Mouse (Mus musculus) cerebellum, adult 11-12 months (tissue): ENCODE measurements around the gene Asb14.
"Not testable (repeated sequence)": the region's sequence is repeated elsewhere in the genome, so short reads cannot be mapped to it uniquely, and the experiment has no call there.

ENCODE experiments used
- DNase-seq: peaks from one replicate; pipeline ENCODE4 v3.0.0; 2022

The Asb14 gene

GRCm38 (mm10) chr14:26894392-26894791, at the start of gene Asb14:
Gene Asb14, plus strand, starts transcription at chr14:26894557.
- no peak for DNase-seq

- DNase-seq, result no peak
These were observed 41.3 kb upstream of the Asb14 start for GRCm38 (mm10) chr14:26853053-26853452.

GRCm38 (mm10) chr14:26854066-26854465, 40.3 kb upstream of the Asb14 start:
- DNase-seq, result no peak

- no peak for DNase-seq
These were observed 36.0 kb upstream of the Asb14 start for GRCm38 (mm10) chr14:26858364-26858763.

GRCm38 (mm10) chr14:26859024-26859423, 35.3 kb upstream of the Asb14 start:
- DNase-seq, result no peak

- DNase-seq, result no peak
These were observed 27.0 kb upstream of the Asb14 start for GRCm38 (mm10) chr14:26867356-26867755.

GRCm38 (mm10) chr14:26868299-26868698, 26.1 kb upstream of the Asb14 start:
- no peak for DNase-seq

- no peak for DNase-seq
These were observed 15.6 kb upstream of the Asb14 start for GRCm38 (mm10) chr14:26878756-26879155.

- DNase-seq, result no peak
These were observed 14.4 kb upstream of the Asb14 start for GRCm38 (mm10) chr14:26879976-26880375.

- DNase-seq, result no peak
These were observed 12.7 kb upstream of the Asb14 start for GRCm38 (mm10) chr14:26881700-26882099.

- no peak for DNase-seq
These were observed 7.1 kb upstream of the Asb14 start for GRCm38 (mm10) chr14:26887244-26887643.

- no peak for DNase-seq
These were observed 3.6 kb upstream of the Asb14 start for GRCm38 (mm10) chr14:26890777-26891176.

- DNase-seq, result no peak
These were observed 5.1 kb downstream of the Asb14 start for GRCm38 (mm10) chr14:26899490-26899889.

GRCm38 (mm10) chr14:26900893-26901292, 6.5 kb downstream of the Asb14 start:
- no peak for DNase-seq

GRCm38 (mm10) chr14:26907401-26907800, 13.0 kb downstream of the Asb14 start:
- DNase-seq, result no peak

GRCm38 (mm10) chr14:26910461-26910860, 16.1 kb downstream of the Asb14 start:
- DNase-seq, result not testable (repeated sequence)

GRCm38 (mm10) chr14:26911201-26911600, 16.8 kb downstream of the Asb14 start:
- no peak for DNase-seq

GRCm38 (mm10) chr14:26911826-26912225, 17.5 kb downstream of the Asb14 start:
- DNase-seq, result no peak

- DNase-seq, result no peak
These were observed 19.4 kb downstream of the Asb14 start for GRCm38 (mm10) chr14:26913681-26914268.

GRCm38 (mm10) chr14:26919310-26919709, 25.0 kb downstream of the Asb14 start:
- no peak for DNase-seq

- DNase-seq, result no peak
These were observed 29.5 kb downstream of the Asb14 start for GRCm38 (mm10) chr14:26923702-26924421.

- no peak for DNase-seq
These were observed 40.5 kb downstream of the Asb14 start for GRCm38 (mm10) chr14:26934891-26935290.

GRCm38 (mm10) chr14:26935558-26935957, 41.2 kb downstream of the Asb14 start:
- DNase-seq, result no peak

GRCm38 (mm10) chr14:26956139-26956538, 61.8 kb downstream of the Asb14 start:
- not testable (repeated sequence) for DNase-seq

- DNase-seq, result no peak
These were observed 66.2 kb downstream of the Asb14 start for GRCm38 (mm10) chr14:26960518-26960917.
